Mouse (Mus musculus) CD4-positive, CD25-positive, alpha-beta regulatory T cell (primary cell): ENCODE results near the gene Tmem52b. TPM values are rescaled to one million over a fixed set of nuclear protein-coding genes. Genes with fewer than 3 reads are reported as not detected.

Source experiments
- polyA plus RNA-seq: library from polyadenylated mRNA; unstranded; fragments of 100-300 nt; shearing (Covaris generic); gene quantifications from one replicate; pipeline ENCODE4 v1.2.1, GENCODE M21; 2017

The Tmem52b gene
- not detected for polyA plus RNA-seq

DNA sequence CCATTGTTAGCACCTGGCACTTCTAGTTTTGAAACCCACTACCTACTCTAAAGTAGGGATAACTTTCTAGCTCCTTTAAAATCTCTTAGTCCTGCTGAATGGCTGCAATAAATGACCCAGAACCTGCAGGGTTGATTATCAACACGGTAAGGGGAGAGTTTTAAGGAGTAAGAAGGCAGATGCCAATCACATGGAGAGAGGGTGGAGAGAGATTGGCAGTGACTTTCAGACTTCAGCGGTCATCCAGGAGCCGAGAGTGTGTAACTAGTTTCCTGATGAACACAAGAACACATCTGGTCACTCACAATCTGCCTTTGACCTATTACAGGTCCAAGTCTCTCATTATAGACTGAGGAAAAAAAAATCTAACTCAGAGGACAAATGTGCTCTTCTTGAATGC is at the start of gene Tmem52b:
TSS of gene Tmem52b (plus strand) at position 189 of the 400 bp plus-strand sequence.

DNA sequence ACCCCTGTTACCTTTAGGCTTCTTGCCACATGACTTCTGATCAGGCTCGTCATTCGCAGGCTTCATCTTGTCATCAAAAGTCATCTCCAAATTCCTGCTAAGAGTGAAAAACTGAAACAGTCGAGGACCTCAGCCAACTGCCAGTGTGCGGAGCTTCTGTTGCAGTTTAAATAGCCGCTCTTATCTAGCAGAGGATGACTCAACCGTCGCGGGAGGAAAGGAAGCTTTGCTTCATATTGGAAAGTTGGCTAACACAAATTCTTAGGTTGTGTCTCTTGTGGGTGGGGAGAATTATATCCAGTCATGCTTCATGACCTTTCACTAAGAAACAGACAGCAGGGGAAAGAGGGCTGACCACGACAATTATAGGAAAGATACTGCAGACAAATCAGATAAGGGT is 5.3 kb upstream of the Tmem52b start, which contains the start of gene Olr1:
TSS of gene Olr1 (minus strand) at position 142 of the 400 bp plus-strand sequence.

DNA sequence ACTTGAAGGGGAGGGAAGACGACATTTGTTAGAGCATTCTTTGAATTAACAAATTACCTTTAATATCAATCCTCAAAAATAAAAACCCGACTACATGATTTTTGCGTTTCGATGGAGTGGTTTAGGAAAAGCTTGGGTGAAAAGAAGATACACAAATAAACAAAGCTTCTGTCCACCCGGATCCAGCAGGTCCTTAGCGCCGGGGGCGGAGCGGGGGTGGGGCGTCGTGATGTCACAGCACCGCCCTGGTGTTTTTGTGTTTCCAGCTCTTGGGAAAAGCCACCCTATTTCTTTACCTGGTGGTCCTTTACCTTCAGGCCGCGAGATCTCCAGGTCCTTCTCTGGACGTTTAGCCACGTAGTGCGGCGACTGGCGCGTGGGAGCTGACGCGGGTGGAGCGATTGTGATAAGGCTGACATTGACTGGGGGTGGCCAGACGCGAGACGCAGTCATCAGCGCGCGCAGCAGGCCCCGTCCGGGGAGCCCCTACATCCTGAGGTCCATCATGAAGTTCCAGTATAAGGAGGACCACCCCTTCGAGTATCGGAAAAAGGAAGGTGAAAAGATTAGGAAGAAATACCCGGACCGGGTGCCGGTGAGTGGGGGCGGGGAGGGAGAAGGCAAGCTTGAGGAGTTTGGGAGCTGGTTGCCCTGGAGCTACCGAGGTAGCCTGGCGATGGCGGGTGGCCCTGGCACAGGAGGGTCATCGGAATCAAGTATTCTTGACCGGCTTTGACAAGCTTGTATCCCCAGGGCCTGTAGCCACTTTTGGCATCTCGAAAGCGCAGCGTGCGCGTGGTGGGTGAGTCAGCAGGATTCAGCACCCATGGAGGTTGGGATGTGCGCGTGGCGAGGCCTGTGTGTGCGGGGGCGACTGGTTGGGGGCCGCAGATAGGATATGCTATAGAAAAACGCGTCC is 20.8 kb downstream of the Tmem52b start, which contains the start of gene Gabarapl1:
TSS of gene Gabarapl1 (plus strand) at position 219 of the 919 bp plus-strand sequence.

Other genes with a start within 250 kb of the Tmem52b start
- 139 TPM for gene Cd69, start 237.1 kb upstream of the Tmem52b start, polyA plus RNA-seq
- not detected for gene 4922502D21Rik, start 180.8 kb upstream of the Tmem52b start, polyA plus RNA-seq
- gene Clec12a, start 169.9 kb upstream of the Tmem52b start, polyA plus RNA-seq: 0.39 TPM
- not detected for gene Clec12b, start 126.7 kb upstream of the Tmem52b start, polyA plus RNA-seq
- gene Clec1b, start 115.3 kb upstream of the Tmem52b start, polyA plus RNA-seq: 0.23 TPM
- not detected for gene Clec9a, start 103.7 kb upstream of the Tmem52b start, polyA plus RNA-seq
- gene Clec1a, start 60.6 kb upstream of the Tmem52b start, polyA plus RNA-seq: not detected
- 0.67 TPM for gene Olr1, start 5.4 kb upstream of the Tmem52b start, polyA plus RNA-seq
- gene Gabarapl1, start 20.6 kb downstream of the Tmem52b start, polyA plus RNA-seq: 16.2 TPM
- gene Klre1, start 65.3 kb downstream of the Tmem52b start, polyA plus RNA-seq: not detected
- 1.9 TPM for gene Klrd1, start 79.2 kb downstream of the Tmem52b start, polyA plus RNA-seq
- gene Klrk1, start 111.3 kb downstream of the Tmem52b start, polyA plus RNA-seq: 0.49 TPM
- not detected for gene Klrc3, start 130.8 kb downstream of the Tmem52b start, polyA plus RNA-seq
- 0.06 TPM for gene Klrc2, start 148.1 kb downstream of the Tmem52b start, polyA plus RNA-seq
- gene Klrc1, start 166.4 kb downstream of the Tmem52b start, polyA plus RNA-seq: not detected
- gene Klri1, start 204.6 kb downstream of the Tmem52b start, polyA plus RNA-seq: not detected
- 0.05 TPM for gene Klri2, start 227.9 kb downstream of the Tmem52b start, polyA plus RNA-seq